Mouse (Mus musculus): ENCODE data around the gene Ten1. TPM values are rescaled to one million over a fixed set of nuclear protein-coding genes. Genes with fewer than 3 reads are reported as not detected.
A peak's percentile ranks its signal among the peaks of the same experiment; 100 is the strongest.

Ten1 gene
- polyA plus RNA-seq, 1 experiment from 2014 or later, result 78.2 TPM

- H3K27me3 ChIP-seq (ENCODE audit: control insufficient read depth, insufficient read depth, low read length), result peaks cover 5% of the 10 kb centered on the region
- H3K4me1 ChIP-seq (ENCODE audit: control insufficient read depth, insufficient read depth, low read length), result peaks cover 4% of the 10 kb centered on the region; the same call in 1 of the 2 replicates
- H3K9me3 ChIP-seq (replicated peaks; ENCODE audit: control insufficient read depth, low read length), result no peaks in the 10 kb centered on the region
- peak within 1 kb of the TSS; percentile 84 for H3K27ac ChIP-seq (ENCODE audit: low read length)
- peak; percentile 95 for ATAC-seq (ENCODE audit: insufficient read depth, low FRiP score)
- no peaks in the 10 kb centered on the region for H3K36me3 ChIP-seq (ENCODE audit: control insufficient read depth, insufficient read depth, low read length)
- H3K9ac ChIP-seq (ENCODE audit: low read length), result peak within 1 kb of the TSS; percentile 76
- peak within 1 kb of the TSS; percentile 53 for H3K4me3 ChIP-seq (replicated peaks; ENCODE audit: low read length)
- 7% methylated on average over 31 of the region's 31 CpGs for WGBS
- H3K4me2 ChIP-seq (ENCODE audit: low read depth, low read length), result peak within 1 kb of the TSS; percentile 49
These were observed 39.2 kb downstream of the Ten1 start, which contains the start of gene Evpl for GRCm38 (mm10) chr11:116237742-116238395. Gene Evpl, minus strand, starts transcription at chr11:116238077.

GRCm38 (mm10) chr11:116239797-116240196, 41.1 kb downstream of the Ten1 start:
- no peak overlapping the region for H3K4me2 ChIP-seq (ENCODE audit: low read depth, low read length)
- no peak overlapping the region for H3K9ac ChIP-seq (ENCODE audit: low read length)
- no peaks in the 10 kb centered on the region for H3K9me3 ChIP-seq (replicated peaks; ENCODE audit: control insufficient read depth, low read length)
- H3K4me1 ChIP-seq (ENCODE audit: control insufficient read depth, insufficient read depth, low read length), result peaks cover 4% of the 10 kb centered on the region; the same call in 1 of the 2 replicates
- no peak overlapping the region for H3K27ac ChIP-seq (ENCODE audit: low read length)
- H3K4me3 ChIP-seq (replicated peaks; ENCODE audit: low read length), result no peak overlapping the region
- 54% methylated on average over 7 of the region's 7 CpGs for WGBS
- peaks cover 9% of the 10 kb centered on the region; the same call in 1 of the 2 replicates for H3K36me3 ChIP-seq (ENCODE audit: control insufficient read depth, insufficient read depth, low read length)
- H3K27me3 ChIP-seq (ENCODE audit: control insufficient read depth, insufficient read depth, low read length), result peaks cover 5% of the 10 kb centered on the region
- ATAC-seq (ENCODE audit: insufficient read depth, low FRiP score), result no peak

GRCm38 (mm10) chr11:116241744-116242235, 43.1 kb downstream of the Ten1 start:
- 45% methylated on average over 12 of the region's 12 CpGs for WGBS
- Histone ChIP-seq H3K27ac (ENCODE audit: low read length) (no peak overlapping the region), H3K36me3 (ENCODE audit: control insufficient read depth, insufficient read depth, low read length) (peaks cover 24% of the 10 kb centered on the region), H3K4me1 (ENCODE audit: control insufficient read depth, insufficient read depth, low read length) (peaks cover 4% of the 10 kb centered on the region; the same call in 1 of the 2 replicates), H3K4me3 (replicated peaks; ENCODE audit: low read length) (no peak overlapping the region), H3K9me3 (replicated peaks; ENCODE audit: control insufficient read depth, low read length) (no peaks in the 10 kb centered on the region), H3K4me2 (ENCODE audit: low read depth, low read length) (no peak overlapping the region), H3K9ac (ENCODE audit: low read length) (peak overlapping the region; percentile 47), H3K27me3 (ENCODE audit: control insufficient read depth, insufficient read depth, low read length) (peaks cover 5% of the 10 kb centered on the region)
- ATAC-seq (ENCODE audit: insufficient read depth, low FRiP score), result no peak

GRCm38 (mm10) chr11:116244580-116244979, 45.9 kb downstream of the Ten1 start:
- H3K27ac ChIP-seq (ENCODE audit: low read length), result no peak overlapping the region
- H3K4me1 ChIP-seq (ENCODE audit: control insufficient read depth, insufficient read depth, low read length), result no peaks in the 10 kb centered on the region
- H3K9ac ChIP-seq (ENCODE audit: low read length), result no peak overlapping the region
- no peaks in the 10 kb centered on the region for H3K9me3 ChIP-seq (replicated peaks; ENCODE audit: control insufficient read depth, low read length)
- ATAC-seq (ENCODE audit: insufficient read depth, low FRiP score), result no peak
- H3K36me3 ChIP-seq (ENCODE audit: control insufficient read depth, insufficient read depth, low read length), result peaks cover 36% of the 10 kb centered on the region
- no peaks in the 10 kb centered on the region for H3K27me3 ChIP-seq (ENCODE audit: control insufficient read depth, insufficient read depth, low read length)
- H3K4me2 ChIP-seq (ENCODE audit: low read depth, low read length), result no peak overlapping the region
- H3K4me3 ChIP-seq (replicated peaks; ENCODE audit: low read length), result no peak overlapping the region
- WGBS, result 74% methylated on average over 8 of the region's 8 CpGs

GRCm38 (mm10) chr11:116245616-116246015, 47.0 kb downstream of the Ten1 start:
- no peaks in the 10 kb centered on the region for H3K9me3 ChIP-seq (replicated peaks; ENCODE audit: control insufficient read depth, low read length)
- no peaks in the 10 kb centered on the region for H3K27me3 ChIP-seq (ENCODE audit: control insufficient read depth, insufficient read depth, low read length)
- no peak overlapping the region for H3K27ac ChIP-seq (ENCODE audit: low read length)
- H3K4me1 ChIP-seq (ENCODE audit: control insufficient read depth, insufficient read depth, low read length), result no peaks in the 10 kb centered on the region
- H3K4me2 ChIP-seq (ENCODE audit: low read depth, low read length), result no peak overlapping the region
- H3K4me3 ChIP-seq (replicated peaks; ENCODE audit: low read length), result no peak overlapping the region
- no peak overlapping the region for H3K9ac ChIP-seq (ENCODE audit: low read length)
- no peak for ATAC-seq (ENCODE audit: insufficient read depth, low FRiP score)
- peaks cover 47% of the 10 kb centered on the region for H3K36me3 ChIP-seq (ENCODE audit: control insufficient read depth, insufficient read depth, low read length)
- WGBS, result 67% methylated on average over 6 of the region's 6 CpGs

GRCm38 (mm10) chr11:116247502-116248222, 49.0 kb downstream of the Ten1 start:
- WGBS, result 72% methylated on average over 14 of the region's 14 CpGs
- peak; percentile 75; the same call in 1 of the 2 replicates for ATAC-seq (ENCODE audit: insufficient read depth, low FRiP score)
- H3K9me3 ChIP-seq (replicated peaks; ENCODE audit: control insufficient read depth, low read length), result no peaks in the 10 kb centered on the region
- H3K36me3 ChIP-seq (ENCODE audit: control insufficient read depth, insufficient read depth, low read length), result peaks cover 62% of the 10 kb centered on the region
- H3K4me2 ChIP-seq (ENCODE audit: low read depth, low read length), result no peak overlapping the region
- H3K4me1 ChIP-seq (ENCODE audit: control insufficient read depth, insufficient read depth, low read length), result no peaks in the 10 kb centered on the region
- no peak overlapping the region for H3K4me3 ChIP-seq (replicated peaks; ENCODE audit: low read length)
- peak overlapping the region; percentile 69 for H3K27ac ChIP-seq (ENCODE audit: low read length)
- no peak overlapping the region for H3K9ac ChIP-seq (ENCODE audit: low read length)
- no peaks in the 10 kb centered on the region for H3K27me3 ChIP-seq (ENCODE audit: control insufficient read depth, insufficient read depth, low read length)

GRCm38 (mm10) chr11:116250898-116251297, 52.2 kb downstream of the Ten1 start:
- Histone ChIP-seq H3K9ac (ENCODE audit: low read length) (no peak overlapping the region), H3K4me2 (ENCODE audit: low read depth, low read length) (no peak overlapping the region), H3K27ac (ENCODE audit: low read length) (no peak overlapping the region), H3K4me1 (ENCODE audit: control insufficient read depth, insufficient read depth, low read length) (peaks cover 5% of the 10 kb centered on the region; the same call in 1 of the 2 replicates), H3K4me3 (replicated peaks; ENCODE audit: low read length) (no peak overlapping the region), H3K27me3 (ENCODE audit: control insufficient read depth, insufficient read depth, low read length) (no peaks in the 10 kb centered on the region), H3K9me3 (replicated peaks; ENCODE audit: control insufficient read depth, low read length) (no peaks in the 10 kb centered on the region), H3K36me3 (ENCODE audit: control insufficient read depth, insufficient read depth, low read length) (peaks cover 57% of the 10 kb centered on the region)
- ATAC-seq (ENCODE audit: insufficient read depth, low FRiP score), result no peak
- WGBS, result 85% methylated on average over 8 of the region's 8 CpGs

- Histone ChIP-seq H3K27ac (ENCODE audit: low read length) (no peak overlapping the region), H3K9me3 (replicated peaks; ENCODE audit: control insufficient read depth, low read length) (no peaks in the 10 kb centered on the region), H3K9ac (ENCODE audit: low read length) (no peak overlapping the region), H3K4me1 (ENCODE audit: control insufficient read depth, insufficient read depth, low read length) (peaks cover 5% of the 10 kb centered on the region; the same call in 1 of the 2 replicates), H3K4me3 (replicated peaks; ENCODE audit: low read length) (no peak overlapping the region), H3K27me3 (ENCODE audit: control insufficient read depth, insufficient read depth, low read length) (no peaks in the 10 kb centered on the region), H3K4me2 (ENCODE audit: low read depth, low read length) (no peak overlapping the region), H3K36me3 (ENCODE audit: control insufficient read depth, insufficient read depth, low read length) (peaks cover 52% of the 10 kb centered on the region)
- ATAC-seq (ENCODE audit: insufficient read depth, low FRiP score), result no peak
- WGBS, result 89% methylated on average over 3 of the region's 3 CpGs
These were observed 54.5 kb downstream of the Ten1 start for GRCm38 (mm10) chr11:116253076-116253600.

GRCm38 (mm10) chr11:116254627-116255026, 56.0 kb downstream of the Ten1 start:
- H3K27me3 ChIP-seq (ENCODE audit: control insufficient read depth, insufficient read depth, low read length), result no peaks in the 10 kb centered on the region
- WGBS, result 60% methylated on average over 9 of the region's 9 CpGs
- H3K4me1 ChIP-seq (ENCODE audit: control insufficient read depth, insufficient read depth, low read length), result peaks cover 5% of the 10 kb centered on the region; the same call in 1 of the 2 replicates
- no peaks in the 10 kb centered on the region for H3K9me3 ChIP-seq (replicated peaks; ENCODE audit: control insufficient read depth, low read length)
- H3K36me3 ChIP-seq (ENCODE audit: control insufficient read depth, insufficient read depth, low read length), result peaks cover 48% of the 10 kb centered on the region
- no peak overlapping the region for H3K4me2 ChIP-seq (ENCODE audit: low read depth, low read length)
- no peak for ATAC-seq (ENCODE audit: insufficient read depth, low FRiP score)
- H3K27ac ChIP-seq (ENCODE audit: low read length), result peak overlapping the region; percentile 86
- no peak overlapping the region for H3K4me3 ChIP-seq (replicated peaks; ENCODE audit: low read length)
- no peak overlapping the region; the same call in 1 of the 2 replicates for H3K9ac ChIP-seq (ENCODE audit: low read length)

Measured in stomach, embryonic 16.5 days (tissue).